Mouse (Mus musculus): ENCODE data around the gene Fcrls. TPM values are rescaled to one million over a fixed set of nuclear protein-coding genes. Genes with fewer than 3 reads are reported as not detected.

Gene Fcrls
- polyA plus RNA-seq, 1 experiment, result 5.3 TPM

- Histone ChIP-seq H3K27ac (ENCODE audit: insufficient read depth, low read length) (no peak overlapping the region), H3K4me3 (ENCODE audit: insufficient read depth, low read length) (no peak overlapping the region), H3K4me1 (ENCODE audit: control insufficient read depth, insufficient read depth, low read length) (no peaks in the 10 kb centered on the region)
- TF ChIP-seq CTCF (IDR thresholded peaks at IDR 0.05; ENCODE audit: borderline replicate concordance, insufficient read depth, low read length) (no peak), POLR2A (IDR thresholded peaks at IDR 0.05; ENCODE audit: low read depth, low read length) (no peak)
Observed at GRCm38 (mm10) chr3:87222346-87222745, 41.2 kb downstream of the Fcrls start.

- Histone ChIP-seq H3K27ac (ENCODE audit: insufficient read depth, low read length) (no peak overlapping the region), H3K4me1 (ENCODE audit: control insufficient read depth, insufficient read depth, low read length) (no peaks in the 10 kb centered on the region)
Observed at GRCm38 (mm10) chr3:87215176-87215575, 48.4 kb downstream of the Fcrls start.

GRCm38 (mm10) chr3:87214221-87214864, 49.2 kb downstream of the Fcrls start:
- Histone ChIP-seq H3K4me3 (ENCODE audit: insufficient read depth, low read length) (no peak overlapping the region), H3K27ac (ENCODE audit: insufficient read depth, low read length) (no peak overlapping the region), H3K4me1 (ENCODE audit: control insufficient read depth, insufficient read depth, low read length) (no peaks in the 10 kb centered on the region)
- TF ChIP-seq CTCF (IDR thresholded peaks at IDR 0.05; ENCODE audit: borderline replicate concordance, insufficient read depth, low read length) (no peak), POLR2A (IDR thresholded peaks at IDR 0.05; ENCODE audit: low read depth, low read length) (no peak)

More at GRCm38 (mm10) chr3:87215176-87215575, 48.4 kb downstream of the Fcrls start:
- TF ChIP-seq POLR2A (IDR thresholded peaks at IDR 0.05; ENCODE audit: low read depth, low read length), result no peak
- H3K4me3 ChIP-seq (ENCODE audit: insufficient read depth, low read length), result no peak overlapping the region

DNA sequence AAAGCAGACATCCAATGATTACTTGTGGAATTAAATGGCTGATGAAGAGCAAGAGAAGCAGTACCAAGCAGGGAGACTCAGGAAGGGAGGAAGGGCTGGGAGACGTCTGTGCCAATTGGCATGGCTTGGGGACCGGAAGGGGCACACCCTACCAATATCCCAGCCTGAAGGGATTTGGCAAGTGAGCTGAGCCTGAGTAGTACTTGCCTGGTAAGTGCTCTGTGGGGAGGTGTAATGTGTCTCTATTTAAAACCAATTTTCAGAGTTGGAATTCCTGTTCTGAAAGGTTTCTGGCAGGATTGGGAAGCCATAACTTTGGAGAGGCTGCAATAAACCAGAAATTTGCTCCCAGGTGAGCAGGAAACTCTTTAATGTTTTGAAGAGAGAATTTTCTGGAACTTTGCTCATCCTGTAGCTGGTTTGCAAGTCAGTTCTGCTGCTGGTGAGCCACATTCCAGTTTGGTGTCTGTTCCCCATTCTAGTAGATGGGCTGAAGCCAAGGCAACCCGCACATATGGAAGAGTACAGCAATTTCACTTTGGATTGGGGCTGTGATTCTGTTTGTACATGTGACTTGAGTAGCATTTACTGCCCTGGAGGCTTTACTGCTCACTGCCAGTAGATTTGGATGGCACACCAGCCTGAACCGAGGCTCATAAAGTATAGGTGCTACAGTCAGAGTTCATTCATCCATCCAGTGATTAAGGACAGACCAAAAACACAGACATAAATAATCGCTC, 57.0 kb downstream of the Fcrls start:
- Histone ChIP-seq H3K4me1 (ENCODE audit: control insufficient read depth, insufficient read depth, low read length) (no peaks in the 10 kb centered on the region), H3K4me3 (ENCODE audit: insufficient read depth, low read length) (no peak overlapping the region), H3K27ac (ENCODE audit: insufficient read depth, low read length) (no peak overlapping the region)
- TF ChIP-seq POLR2A (IDR thresholded peaks at IDR 0.05; ENCODE audit: low read depth, low read length) (no peak), CTCF (IDR thresholded peaks at IDR 0.05; ENCODE audit: borderline replicate concordance, insufficient read depth, low read length) (no peak)

Other genes starting within 250 kb of the Fcrls start
- gene Kirrel, start 89.0 kb downstream of the Fcrls start, polyA plus RNA-seq (2011; ENCODE audit: insufficient read length, low read depth, missing spikeins), result 89.7 and 101 TPM in 2 replicates
- not detected in 2 replicates for gene Cd5l, start 94.1 kb upstream of the Fcrls start, polyA plus RNA-seq (2011; ENCODE audit: insufficient read length, low read depth, missing spikeins)
- not detected in 2 replicates for gene Fcrl1, start 112.6 kb upstream of the Fcrls start, polyA plus RNA-seq (2011; ENCODE audit: insufficient read length, low read depth, missing spikeins)
- not detected in 2 replicates for gene Fcrl5, start 172.0 kb upstream of the Fcrls start, polyA plus RNA-seq (2011; ENCODE audit: insufficient read length, low read depth, missing spikeins)